Mouse (Mus musculus): ENCODE measurements around the gene Ufsp2. TPM values are rescaled to one million over a fixed set of nuclear protein-coding genes. Genes with fewer than 3 reads are reported as not detected.

The Ufsp2 gene
- 57.0 and 59.1 TPM in 2 replicates for polyA plus RNA-seq (2016; fragmentation: Nextera tagmentation; extraction: Ambion mirVana)

DNA sequence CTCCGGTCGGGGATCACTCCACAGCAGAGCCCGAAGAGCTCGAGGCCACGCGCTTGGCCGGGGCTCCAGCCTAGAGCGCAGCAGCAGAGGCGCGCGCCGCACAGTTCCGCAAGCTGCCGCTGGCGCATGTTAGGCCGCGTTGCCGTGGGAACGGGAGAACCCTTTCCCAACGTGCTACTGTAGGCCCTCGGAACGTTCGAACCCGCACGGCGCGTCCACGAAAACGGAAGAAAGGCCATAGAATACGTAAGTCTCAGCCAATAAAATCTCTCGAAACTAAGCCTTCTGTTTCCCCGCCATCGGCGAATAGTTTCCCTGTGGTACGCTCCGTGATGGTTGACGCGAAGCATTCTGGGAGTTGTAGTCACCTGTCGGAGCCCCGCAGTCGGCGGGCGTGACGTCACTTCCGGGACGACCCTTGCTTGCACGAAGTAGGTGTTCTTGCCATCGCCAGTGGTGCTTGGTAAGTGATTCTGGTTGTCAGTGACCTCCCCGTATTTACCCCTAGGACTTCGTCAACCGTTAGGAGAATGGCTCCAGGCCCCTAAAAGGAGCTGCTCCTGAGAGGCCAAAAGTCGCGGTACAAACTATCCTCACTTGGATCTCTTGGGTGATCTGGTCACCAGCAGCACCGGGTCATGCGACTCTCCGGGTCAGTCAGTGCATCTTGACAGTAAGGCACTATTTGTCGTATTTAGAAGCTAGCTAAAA, at the start of gene Ufsp2, which contains the start of gene 1700029J07Rik:
TSS of gene Ufsp2 (plus strand) at position 403 of the 711 bp plus-strand sequence.
TSS of gene 1700029J07Rik (minus strand) at position 127 of the 711 bp plus-strand sequence.
- no peaks in the 10 kb centered on the region for H3K27me3 ChIP-seq
- H3K27ac ChIP-seq, result peak within 1 kb of the TSS; percentile 73
- under 1% methylated on average over 57 of the region's 57 CpGs for WGBS
- peaks cover 9% of the 10 kb centered on the region for H3K36me3 ChIP-seq
- peak within 1 kb of the TSS; percentile 70 for H3K4me2 ChIP-seq (replicated peaks)
- peak; percentile 99 for ATAC-seq (ENCODE audit: low FRiP score)
- peaks cover 11% of the 10 kb centered on the region for H3K4me1 ChIP-seq
- 0 out of 2 replicates have a peak, but pooled peaks cover 3% of the 10 kb centered on the region for H3K9me3 ChIP-seq (replicated peaks)
- H3K9ac ChIP-seq, result peak within 1 kb of the TSS; percentile 68
- peak within 1 kb of the TSS; percentile 54 for H3K4me3 ChIP-seq

DNA sequence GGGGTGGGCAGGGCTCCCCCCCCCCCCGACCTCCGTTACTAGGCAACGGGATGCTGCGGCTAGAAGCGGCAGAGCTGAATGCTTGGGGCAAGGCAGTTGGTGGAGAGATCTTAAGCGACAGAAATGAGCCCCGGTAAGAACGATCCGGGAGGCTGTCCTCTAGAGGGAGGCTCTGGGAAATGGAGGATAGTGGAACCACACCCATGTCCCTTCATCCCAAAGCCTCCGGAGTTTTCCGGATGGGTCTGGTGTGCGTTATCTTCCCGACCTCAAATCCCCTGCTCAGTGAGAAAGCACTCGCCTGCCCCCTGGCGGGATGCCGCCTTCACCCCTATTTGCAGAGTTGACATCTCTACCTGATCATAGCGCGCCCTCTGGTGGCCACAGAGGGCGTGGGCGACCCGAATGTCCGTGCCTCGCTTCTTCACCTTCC, 40.7 kb upstream of the Ufsp2 start, which contains the start of gene Ccdc110:
TSS of gene Ccdc110 (plus strand) at position 38 of the 433 bp plus-strand sequence.
- H3K9me3 ChIP-seq (replicated peaks), result 0 out of 2 replicates have a peak, but pooled peaks cover 7% of the 10 kb centered on the region
- H3K27ac ChIP-seq, result no peak within 1 kb of the TSS
- peak; percentile 92 for ATAC-seq (ENCODE audit: low FRiP score)
- no peaks in the 10 kb centered on the region for H3K36me3 ChIP-seq
- H3K9ac ChIP-seq, result peak within 1 kb of the TSS; percentile 51; the same call in 1 of the 2 replicates
- H3K4me1 ChIP-seq, result no peaks in the 10 kb centered on the region
- H3K4me2 ChIP-seq (replicated peaks), result peak within 1 kb of the TSS; percentile 53
- H3K4me3 ChIP-seq, result peak within 1 kb of the TSS; percentile 36
- WGBS, result 3% methylated on average over 23 of the region's 23 CpGs
- peaks cover 3% of the 10 kb centered on the region; the same call in 1 of the 2 replicates for H3K27me3 ChIP-seq

GRCm38 (mm10) chr8:45936986-45937385, 38.3 kb upstream of the Ufsp2 start:
- no peaks in the 10 kb centered on the region for H3K4me1 ChIP-seq
- no peak overlapping the region for H3K4me2 ChIP-seq (replicated peaks)
- 89% methylated on average over 9 of the region's 9 CpGs for WGBS
- H3K36me3 ChIP-seq, result no peaks in the 10 kb centered on the region
- H3K9me3 ChIP-seq (replicated peaks), result no peaks in the 10 kb centered on the region
- H3K4me3 ChIP-seq, result no peak overlapping the region
- peaks cover 3% of the 10 kb centered on the region; the same call in 1 of the 2 replicates for H3K27me3 ChIP-seq
- no peak overlapping the region for H3K9ac ChIP-seq
- H3K27ac ChIP-seq, result no peak overlapping the region
- ATAC-seq (ENCODE audit: low FRiP score), result no peak

- Histone ChIP-seq H3K9ac (no peak overlapping the region), H3K27ac (no peak overlapping the region), H3K36me3 (no peaks in the 10 kb centered on the region), H3K4me2 (replicated peaks) (no peak overlapping the region), H3K27me3 (no peaks in the 10 kb centered on the region), H3K4me3 (no peak overlapping the region), H3K4me1 (no peaks in the 10 kb centered on the region), H3K9me3 (replicated peaks) (no peaks in the 10 kb centered on the region)
- ATAC-seq (ENCODE audit: low FRiP score), result no peak
- 85% methylated on average over 4 of the region's 4 CpGs for WGBS
Observed at GRCm38 (mm10) chr8:45946283-45946682, 29.0 kb upstream of the Ufsp2 start.

- Histone ChIP-seq H3K36me3 (no peaks in the 10 kb centered on the region), H3K4me1 (no peaks in the 10 kb centered on the region), H3K4me3 (no peak overlapping the region), H3K27me3 (no peaks in the 10 kb centered on the region), H3K9me3 (replicated peaks) (no peaks in the 10 kb centered on the region), H3K9ac (no peak overlapping the region), H3K4me2 (replicated peaks) (no peak overlapping the region), H3K27ac (no peak overlapping the region)
- no peak for ATAC-seq (ENCODE audit: low FRiP score)
- 50% methylated on average over 2 of the region's 2 CpGs for WGBS
Observed at GRCm38 (mm10) chr8:45950622-45951021, 24.7 kb upstream of the Ufsp2 start.

GRCm38 (mm10) chr8:45970894-45971293, 4.4 kb upstream of the Ufsp2 start:
- no peak for ATAC-seq (ENCODE audit: low FRiP score)
- Histone ChIP-seq H3K36me3 (no peaks in the 10 kb centered on the region), H3K27ac (no peak overlapping the region), H3K9me3 (replicated peaks) (0 out of 2 replicates have a peak, but pooled peaks cover 3% of the 10 kb centered on the region), H3K27me3 (no peaks in the 10 kb centered on the region), H3K4me2 (replicated peaks) (no peak overlapping the region), H3K4me1 (peaks cover 7% of the 10 kb centered on the region), H3K4me3 (no peak overlapping the region), H3K9ac (no peak overlapping the region)
- WGBS, result 94% methylated on average over 12 of the region's 12 CpGs

- H3K4me2 ChIP-seq (replicated peaks), result peak overlapping the region; percentile 70; the same call in 1 of the 2 replicates
- 73% methylated on average over 8 of the region's 8 CpGs for WGBS
- no peak overlapping the region for H3K9ac ChIP-seq
- peaks cover 11% of the 10 kb centered on the region for H3K4me1 ChIP-seq
- no peak overlapping the region for H3K27ac ChIP-seq
- ATAC-seq (ENCODE audit: low FRiP score), result no peak
- H3K4me3 ChIP-seq, result no peak overlapping the region
- no peaks in the 10 kb centered on the region for H3K27me3 ChIP-seq
- H3K36me3 ChIP-seq, result peaks cover 7% of the 10 kb centered on the region
- 0 out of 2 replicates have a peak, but pooled peaks cover 3% of the 10 kb centered on the region for H3K9me3 ChIP-seq (replicated peaks)
Observed at GRCm38 (mm10) chr8:45973988-45974505, 1.3 kb upstream of the Ufsp2 start.

DNA sequence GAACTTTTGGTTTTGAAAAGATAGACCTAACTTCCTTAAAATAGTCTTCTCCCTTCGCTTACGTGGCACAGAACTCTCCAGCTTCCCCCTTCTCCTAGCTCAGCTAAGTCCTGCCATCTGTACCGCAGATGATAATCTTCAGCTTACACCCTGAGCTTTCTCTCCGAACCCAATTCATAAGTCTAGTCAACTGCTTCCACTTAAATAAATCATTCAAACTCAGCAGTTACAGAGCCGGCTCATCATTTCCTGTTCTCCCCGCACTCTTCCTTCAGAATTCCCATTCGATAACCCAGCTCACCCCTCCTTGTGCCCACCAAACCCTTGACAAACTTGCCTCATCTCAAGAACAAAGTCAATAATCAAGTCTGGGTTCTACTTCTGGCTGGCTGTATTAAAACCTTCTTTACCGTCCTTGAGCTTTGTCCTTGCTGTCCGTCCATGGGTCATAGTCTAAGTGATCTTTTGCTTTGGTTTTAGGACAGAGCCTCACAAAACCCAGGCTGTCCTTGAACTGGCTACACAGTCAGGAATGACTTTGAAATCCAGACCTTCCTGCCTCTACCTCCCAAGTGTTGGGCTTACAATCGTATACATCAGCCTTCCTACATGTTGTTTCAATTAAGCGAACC, 625 bp downstream of the Ufsp2 start:
- Histone ChIP-seq H3K4me3 (peak overlapping the region; percentile 54), H3K4me2 (replicated peaks) (peak overlapping the region; percentile 70), H3K27ac (no peak overlapping the region), H3K9ac (peak overlapping the region; percentile 68), H3K27me3 (no peaks in the 10 kb centered on the region), H3K9me3 (replicated peaks) (0 out of 2 replicates have a peak, but pooled peaks cover 1% of the 10 kb centered on the region), H3K4me1 (peaks cover 11% of the 10 kb centered on the region), H3K36me3 (peaks cover 13% of the 10 kb centered on the region)
- no peak for ATAC-seq (ENCODE audit: low FRiP score)
- 72% methylated on average over 11 of the region's 11 CpGs for WGBS

DNA sequence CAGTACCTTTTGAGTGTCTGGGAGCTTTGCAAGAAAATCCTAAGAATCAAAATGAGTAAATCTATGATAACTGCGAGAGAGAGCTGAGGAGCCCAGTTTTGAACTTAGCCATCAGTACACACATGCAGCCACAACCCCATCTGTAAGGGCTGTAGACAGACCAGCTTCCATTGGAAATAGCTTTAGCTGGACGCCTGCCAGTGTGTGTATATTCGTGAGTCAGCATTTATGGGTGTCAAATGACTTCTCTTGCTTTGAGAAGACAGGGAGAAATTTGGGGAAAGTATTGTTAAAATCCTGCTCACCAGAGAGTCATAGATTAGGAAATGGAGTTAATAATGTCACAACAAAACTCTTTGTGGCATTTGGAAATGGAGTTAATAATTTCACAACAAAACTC, 11.3 kb downstream of the Ufsp2 start:
- ATAC-seq (ENCODE audit: low FRiP score), result no peak
- H3K9me3 ChIP-seq (replicated peaks), result no peaks in the 10 kb centered on the region
- H3K9ac ChIP-seq, result no peak overlapping the region
- peaks cover 30% of the 10 kb centered on the region for H3K36me3 ChIP-seq
- H3K27me3 ChIP-seq, result no peaks in the 10 kb centered on the region
- no peak overlapping the region for H3K4me3 ChIP-seq
- no peaks in the 10 kb centered on the region for H3K4me1 ChIP-seq
- no peak overlapping the region for H3K4me2 ChIP-seq (replicated peaks)
- H3K27ac ChIP-seq, result no peak overlapping the region
- WGBS, result 83% methylated on average over 3 of the region's 3 CpGs

GRCm38 (mm10) chr8:45988189-45988588, 12.9 kb downstream of the Ufsp2 start:
- no peak for ATAC-seq (ENCODE audit: low FRiP score)
- Histone ChIP-seq H3K4me3 (no peak overlapping the region), H3K27me3 (no peaks in the 10 kb centered on the region), H3K4me1 (no peaks in the 10 kb centered on the region), H3K9me3 (replicated peaks) (no peaks in the 10 kb centered on the region), H3K9ac (no peak overlapping the region), H3K27ac (no peak overlapping the region), H3K4me2 (replicated peaks) (no peak overlapping the region), H3K36me3 (peaks cover 24% of the 10 kb centered on the region)
- WGBS, result 64% methylated on average over 2 of the region's 2 CpGs

- Histone ChIP-seq H3K9me3 (replicated peaks) (no peaks in the 10 kb centered on the region), H3K4me3 (no peak overlapping the region), H3K27me3 (no peaks in the 10 kb centered on the region), H3K4me2 (replicated peaks) (no peak overlapping the region), H3K4me1 (no peaks in the 10 kb centered on the region), H3K36me3 (peaks cover 25% of the 10 kb centered on the region), H3K9ac (no peak overlapping the region), H3K27ac (no peak overlapping the region)
- no peak for ATAC-seq (ENCODE audit: low FRiP score)
- WGBS, result 98% methylated on average over 4 of the region's 4 CpGs
Observed at GRCm38 (mm10) chr8:45990631-45991310, 15.4 kb downstream of the Ufsp2 start.

GRCm38 (mm10) chr8:45994111-45994510, 18.8 kb downstream of the Ufsp2 start:
- H3K4me3 ChIP-seq, result no peak overlapping the region
- WGBS, result 84% methylated on average over 2 of the region's 2 CpGs
- H3K36me3 ChIP-seq, result peaks cover 23% of the 10 kb centered on the region
- no peak overlapping the region for H3K27ac ChIP-seq
- no peaks in the 10 kb centered on the region for H3K9me3 ChIP-seq (replicated peaks)
- H3K4me2 ChIP-seq (replicated peaks), result no peak overlapping the region
- no peak overlapping the region for H3K9ac ChIP-seq
- H3K4me1 ChIP-seq, result peaks cover 2% of the 10 kb centered on the region
- no peak for ATAC-seq (ENCODE audit: low FRiP score)
- H3K27me3 ChIP-seq, result no peaks in the 10 kb centered on the region
